Mouse (Mus musculus) limb, embryonic 15.5 days (tissue): ENCODE measurements around the gene Dhrs4. TPM values are rescaled to one million over a fixed set of nuclear protein-coding genes. Genes with fewer than 3 reads are reported as not detected.

ENCODE experiments used
- ATAC-seq: fragments of 200-750 bp; cut with Nextera tagmentation; 2 replicates; pipeline ENCODE4 v1.8.0; 2017; ENCODE audit warnings: low read depth, moderate TSS enrichment; ENCODE audit not compliant: insufficient number of reproducible peaks, low FRiP score, low TSS enrichment
- H3K27ac ChIP-seq: fragments of 300-500 bp; sonication (generic); 2 replicates; pipeline ENCODE4 v1.5.1; 2015; ENCODE audit warnings: moderate library complexity, mild to moderate bottlenecking, inconsistent platforms
- H3K27me3 ChIP-seq: fragments of 300-500 bp; sonication (generic); 2 replicates; pipeline ENCODE4 v1.6.1; 2015; ENCODE audit warnings: inconsistent platforms
- H3K36me3 ChIP-seq: fragments of 300-500 bp; sonication (generic); 2 replicates; pipeline ENCODE4 v1.6.1; 2015; ENCODE audit warnings: inconsistent platforms
- H3K4me1 ChIP-seq: fragments of 300-500 bp; sonication (generic); 2 replicates; pipeline ENCODE4 v1.6.1; 2015; ENCODE audit warnings: inconsistent platforms
- H3K4me2 ChIP-seq: fragments of 300-500 bp; sonication (generic); 2 replicates; pipeline ENCODE4 v1.6.1; 2015; ENCODE audit warnings: mild to moderate bottlenecking, inconsistent platforms
- H3K4me3 ChIP-seq: fragments of 300-500 bp; sonication (generic); 2 replicates; pipeline ENCODE4 v1.5.1; 2015; ENCODE audit warnings: mild to moderate bottlenecking, inconsistent platforms
- H3K9ac ChIP-seq: fragments of 300-500 bp; sonication (generic); 2 replicates; pipeline ENCODE4 v1.6.1; 2015; ENCODE audit warnings: inconsistent platforms
- H3K9me3 ChIP-seq: fragments of 300-500 bp; sonication (generic); 2 replicates; pipeline ENCODE4 v1.6.1; 2016; ENCODE audit warnings: inconsistent platforms
- whole genome bisulfite sequencing: fragments of 180-500 bp; shearing (Covaris S2); methylation state at CpG from one replicate; pipeline ENCODE4 v1.1.7; 2015; 5-methylcytosine and 5-hydroxymethylcytosine counted together
- polyA plus RNA-seq: library from polyadenylated mRNA; unstranded; fragments of >200 nt; fragmentation: Nextera tagmentation; extraction: Ambion mirVana; gene quantifications from 2 replicates; pipeline ENCODE4 v1.2.1, GENCODE M21; 2015

Gene Dhrs4
- polyA plus RNA-seq, 1 experiment from 2014 or later: 76.2 TPM

- H3K9me3 ChIP-seq: no peaks in the 10 kb centered on the region
- ATAC-seq: no peak
- peaks cover 10% of the 10 kb centered on the region for H3K4me1 ChIP-seq
- no peak overlapping the region for H3K4me2 ChIP-seq
- H3K27me3 ChIP-seq: peaks cover 38% of the 10 kb centered on the region
- 58% methylated on average over 10 of the region's 10 CpGs for WGBS
- no peak overlapping the region for H3K4me3 ChIP-seq
- H3K9ac ChIP-seq: no peak overlapping the region
- H3K27ac ChIP-seq: no peak overlapping the region
- H3K36me3 ChIP-seq: no peaks in the 10 kb centered on the region
Observed at GRCm38 (mm10) chr14:55513927-55514326, 35.4 kb downstream of the Dhrs4 start.

GRCm38 (mm10) chr14:55515846-55516245 is 37.3 kb downstream of the Dhrs4 start:
- Histone ChIP-seq H3K4me1 (peaks cover 9% of the 10 kb centered on the region), H3K27ac (no peak overlapping the region), H3K27me3 (peaks cover 50% of the 10 kb centered on the region), H3K36me3 (no peaks in the 10 kb centered on the region), H3K9ac (no peak overlapping the region), H3K4me2 (no peak overlapping the region), H3K4me3 (no peak overlapping the region), H3K9me3 (no peaks in the 10 kb centered on the region)
- WGBS: 83% methylated on average over 4 of the region's 4 CpGs
- ATAC-seq: no peak

DNA sequence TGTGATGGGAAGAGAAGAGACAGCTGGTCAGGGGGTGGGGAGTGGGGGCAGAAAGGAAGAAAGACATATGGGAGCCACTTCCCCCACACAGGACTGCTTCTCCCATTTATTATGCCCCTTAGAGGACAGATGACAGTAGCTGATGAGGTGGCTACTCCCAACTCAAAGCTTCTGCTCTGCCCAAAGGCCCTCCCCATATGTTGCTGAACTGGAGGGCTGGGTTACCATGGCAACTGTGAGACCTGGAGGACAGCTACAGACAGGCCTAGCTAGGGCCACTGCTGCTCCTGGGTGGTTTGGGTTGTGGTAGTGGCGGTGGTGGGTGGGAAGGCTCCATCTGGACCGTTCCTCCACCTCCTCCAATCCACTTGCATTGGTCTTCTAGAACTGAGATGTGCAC is 40.3 kb downstream of the Dhrs4 start:
- Histone ChIP-seq H3K36me3 (no peaks in the 10 kb centered on the region), H3K27me3 (peaks cover 62% of the 10 kb centered on the region), H3K9me3 (no peaks in the 10 kb centered on the region), H3K4me2 (no peak overlapping the region), H3K9ac (no peak overlapping the region), H3K4me1 (peaks cover 9% of the 10 kb centered on the region), H3K27ac (no peak overlapping the region), H3K4me3 (no peak overlapping the region)
- WGBS: 34% methylated on average over 2 of the region's 2 CpGs
- ATAC-seq: no peak

DNA sequence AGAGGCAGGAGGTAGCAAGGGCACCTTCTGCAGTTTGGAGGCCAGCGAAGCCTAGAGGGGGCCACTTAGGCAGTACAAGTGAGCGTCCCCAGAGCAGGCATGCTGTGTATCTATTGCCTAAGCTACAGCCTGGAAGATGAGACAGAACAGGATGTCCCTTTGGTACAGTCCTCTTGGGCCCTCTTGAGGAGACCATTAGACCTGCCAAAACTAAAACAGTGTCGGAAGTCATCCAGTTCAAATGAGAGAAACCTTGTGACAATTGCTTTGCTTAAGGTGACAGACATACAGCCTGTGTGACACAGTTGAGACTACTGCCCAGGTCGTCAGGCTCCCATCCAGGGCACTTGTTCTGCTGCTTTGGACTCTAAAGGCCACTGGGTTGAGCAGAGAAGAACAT is 41.0 kb downstream of the Dhrs4 start:
- Histone ChIP-seq H3K9ac (no peak overlapping the region), H3K27ac (no peak overlapping the region), H3K4me2 (no peak overlapping the region), H3K27me3 (peaks cover 65% of the 10 kb centered on the region), H3K36me3 (no peaks in the 10 kb centered on the region), H3K9me3 (no peaks in the 10 kb centered on the region), H3K4me3 (no peak overlapping the region), H3K4me1 (peaks cover 9% of the 10 kb centered on the region)
- 67% methylated on average over 4 of the region's 4 CpGs for WGBS
- no peak for ATAC-seq

DNA sequence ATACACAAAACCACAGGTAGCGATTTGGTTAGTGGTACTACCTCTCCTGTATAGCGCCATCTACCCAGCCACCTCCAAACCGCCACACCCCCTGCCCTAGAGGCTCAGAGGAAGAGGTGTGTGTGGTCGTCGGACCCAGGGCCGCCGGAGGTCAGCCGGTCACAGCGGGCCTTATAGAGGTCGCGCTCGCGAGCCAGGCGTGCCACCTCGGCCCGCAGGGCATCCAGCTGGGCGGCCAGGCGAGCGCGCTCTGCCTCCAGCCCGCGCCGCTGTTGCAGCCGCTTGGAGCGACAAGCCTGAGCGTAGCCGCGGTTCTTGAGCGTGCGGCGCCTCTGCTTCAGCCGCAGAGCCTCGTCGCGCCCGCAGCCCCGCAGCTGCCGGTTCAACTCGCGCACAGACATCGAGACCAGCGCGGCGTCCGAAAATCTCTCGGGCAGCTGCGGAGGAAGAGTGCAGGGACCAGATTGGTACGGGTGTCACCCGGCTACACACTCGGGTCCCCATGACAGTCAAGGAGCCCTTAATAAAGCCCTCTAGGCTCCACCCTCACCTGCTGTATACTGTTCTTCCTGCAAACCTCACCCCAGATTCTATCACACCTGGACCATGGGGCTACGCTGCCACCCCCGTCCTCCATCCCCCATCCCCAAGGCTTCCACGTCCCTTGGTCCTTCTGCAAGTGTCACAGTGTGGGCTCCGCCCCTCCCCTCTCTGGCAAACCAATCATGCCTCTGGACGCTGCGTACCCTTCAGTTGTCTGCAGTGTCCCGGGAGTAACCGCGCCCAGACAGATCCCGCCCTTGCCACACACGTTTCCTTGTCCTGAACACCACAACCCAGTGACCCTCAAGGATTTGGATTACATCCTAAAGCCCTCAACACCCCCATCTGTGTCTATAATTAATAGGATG is 42.1 kb downstream of the Dhrs4 start:
- H3K27me3 ChIP-seq: peaks cover 65% of the 10 kb centered on the region

GRCm38 (mm10) chr14:55524062-55524461 is 45.5 kb downstream of the Dhrs4 start:
- no peak overlapping the region for H3K4me3 ChIP-seq
- no peak for ATAC-seq
- no peak overlapping the region for H3K4me2 ChIP-seq
- no peaks in the 10 kb centered on the region for H3K9me3 ChIP-seq
- 51% methylated on average over 4 of the region's 4 CpGs for WGBS
- peaks cover 42% of the 10 kb centered on the region for H3K27me3 ChIP-seq
- peaks cover 9% of the 10 kb centered on the region for H3K4me1 ChIP-seq
- no peak overlapping the region for H3K9ac ChIP-seq
- H3K27ac ChIP-seq: no peak overlapping the region
- no peaks in the 10 kb centered on the region for H3K36me3 ChIP-seq

More for the DNA sequence above, 42.1 kb downstream of the Dhrs4 start:
- peak overlapping the region; percentile 33; the same call in 1 of the 2 replicates for H3K9ac ChIP-seq
- no peaks in the 10 kb centered on the region for H3K9me3 ChIP-seq
- no peaks in the 10 kb centered on the region for H3K36me3 ChIP-seq
- H3K4me3 ChIP-seq: peak overlapping the region; percentile 46
- ATAC-seq: no peak
- under 1% methylated on average over 61 of the region's 61 CpGs for WGBS
- H3K27ac ChIP-seq: no peak overlapping the region
- H3K4me2 ChIP-seq: peak overlapping the region; percentile 86
- peaks cover 9% of the 10 kb centered on the region for H3K4me1 ChIP-seq

DNA sequence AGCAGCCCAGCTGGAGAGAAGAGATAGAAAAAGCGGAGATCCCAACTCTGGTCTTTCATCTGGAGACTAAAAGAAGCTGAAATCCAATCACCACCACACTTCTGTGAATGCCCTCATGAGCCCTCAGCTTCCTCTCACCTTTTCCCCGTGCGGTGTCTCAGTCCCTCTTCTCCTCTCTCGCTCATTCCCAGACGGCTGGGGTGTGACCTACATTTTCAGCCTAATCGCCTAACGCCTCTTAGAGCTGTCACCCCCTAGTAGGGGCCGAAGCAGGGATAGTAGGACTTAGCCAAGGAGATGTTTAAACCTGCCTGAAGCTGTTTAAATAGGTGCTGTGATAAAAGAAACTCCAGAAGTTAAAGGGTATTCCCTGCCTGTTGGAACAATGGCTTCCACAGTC is 46.2 kb downstream of the Dhrs4 start, which contains the start of gene Nrl:
Gene Nrl, minus strand, starts transcription at position 197 of the 400 bp plus-strand sequence.
- Histone ChIP-seq H3K27ac (no peak within 1 kb of the TSS), H3K4me2 (no peak within 1 kb of the TSS), H3K4me1 (peaks cover 9% of the 10 kb centered on the region), H3K27me3 (peaks cover 35% of the 10 kb centered on the region), H3K9me3 (no peaks in the 10 kb centered on the region), H3K36me3 (no peaks in the 10 kb centered on the region), H3K9ac (no peak within 1 kb of the TSS), H3K4me3 (no peak within 1 kb of the TSS)
- no peak for ATAC-seq
- WGBS: 18% methylated on average over 8 of the region's 8 CpGs

DNA sequence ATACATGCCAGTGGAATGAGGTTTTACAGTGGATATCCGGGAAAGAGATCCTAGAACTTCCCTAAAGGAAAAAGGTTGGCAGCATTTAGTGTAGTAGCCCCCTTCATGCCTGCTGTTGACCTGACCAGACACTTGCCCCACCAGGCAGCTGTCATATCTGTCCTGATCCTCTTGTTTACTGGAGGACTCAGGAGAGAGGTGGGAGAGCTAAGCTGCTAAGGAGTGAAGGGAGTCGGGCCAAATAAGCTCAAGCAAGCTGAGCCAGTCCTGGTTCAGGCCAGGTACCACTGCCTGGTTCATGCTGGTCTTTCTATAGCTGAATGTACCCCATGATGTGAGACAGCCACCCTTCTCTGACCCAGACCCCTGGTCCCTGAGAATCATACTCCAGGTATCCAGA is 48.1 kb downstream of the Dhrs4 start:
- Histone ChIP-seq H3K27ac (no peak overlapping the region), H3K36me3 (no peaks in the 10 kb centered on the region), H3K9ac (no peak overlapping the region), H3K4me1 (no peaks in the 10 kb centered on the region), H3K9me3 (no peaks in the 10 kb centered on the region), H3K27me3 (peaks cover 17% of the 10 kb centered on the region), H3K4me2 (no peak overlapping the region), H3K4me3 (no peak overlapping the region)
- ATAC-seq: no peak
- WGBS: 81% methylated on average over 2 of the region's 2 CpGs

- Histone ChIP-seq H3K9me3 (no peaks in the 10 kb centered on the region), H3K4me3 (no peak overlapping the region), H3K4me2 (no peak overlapping the region), H3K36me3 (no peaks in the 10 kb centered on the region), H3K27me3 (peaks cover 6% of the 10 kb centered on the region; the same call in 1 of the 2 replicates), H3K27ac (no peak overlapping the region), H3K4me1 (no peaks in the 10 kb centered on the region), H3K9ac (no peak overlapping the region)
- no peak for ATAC-seq
- WGBS: 20% methylated on average over 3 of the region's 3 CpGs
Observed at GRCm38 (mm10) chr14:55527940-55528339, 49.4 kb downstream of the Dhrs4 start.

DNA sequence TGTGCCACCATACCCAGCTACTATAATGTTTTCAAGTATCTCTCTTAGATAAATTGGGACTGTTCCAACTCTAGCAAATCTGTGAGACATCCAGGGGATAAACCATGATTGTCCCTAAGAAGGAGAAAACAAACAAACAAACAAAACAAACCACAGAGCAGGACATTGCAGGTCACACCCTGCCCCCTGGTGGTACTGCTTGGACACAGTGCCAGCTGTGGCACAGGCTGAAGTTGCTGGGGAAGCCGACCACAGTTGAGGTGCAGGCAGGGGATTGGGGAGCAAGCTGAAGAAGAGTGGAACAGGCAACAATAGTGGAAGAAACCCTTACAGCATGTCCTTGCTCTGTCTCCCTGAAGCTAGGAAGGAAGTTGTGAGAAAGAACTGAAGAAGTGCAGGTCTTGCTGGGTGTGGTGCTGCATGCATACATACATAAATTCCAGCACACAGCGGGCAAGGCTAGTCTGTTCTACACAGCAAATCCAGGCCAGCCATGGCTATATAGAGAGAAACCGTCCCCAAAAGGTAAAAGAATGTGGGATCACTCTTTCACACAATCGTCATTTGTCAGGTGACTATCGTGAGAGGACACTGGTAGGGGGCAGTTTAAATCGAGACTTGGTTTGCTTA is 57.7 kb downstream of the Dhrs4 start:
- no peaks in the 10 kb centered on the region for H3K9me3 ChIP-seq
- H3K27me3 ChIP-seq: no peaks in the 10 kb centered on the region
- ATAC-seq: no peak
- no peaks in the 10 kb centered on the region for H3K36me3 ChIP-seq
- no peak overlapping the region for H3K4me2 ChIP-seq
- H3K4me1 ChIP-seq: peaks cover 10% of the 10 kb centered on the region
- 46% methylated on average over 6 of the region's 6 CpGs for WGBS
- no peak overlapping the region for H3K9ac ChIP-seq
- H3K27ac ChIP-seq: no peak overlapping the region
- H3K4me3 ChIP-seq: no peak overlapping the region
